Mouse (Mus musculus): ENCODE measurements around the gene Pcyt1a.

Pcyt1a gene

GRCm38 (mm10) chr16:32510399-32511337 lies 79.9 kb downstream of the Pcyt1a start:
- peak; percentile 64 for DNase-seq (ENCODE audit: low read depth)

- DNase-seq (ENCODE audit: low read depth) = no peak
These were observed 80.6 kb downstream of the Pcyt1a start for GRCm38 (mm10) chr16:32511338-32511734.

GRCm38 (mm10) chr16:32511827-32512490 lies 81.2 kb downstream of the Pcyt1a start:
- DNase-seq (ENCODE audit: low read depth) = no peak

- DNase-seq (ENCODE audit: low read depth) = no peak
These were observed 82.2 kb downstream of the Pcyt1a start for GRCm38 (mm10) chr16:32512921-32513320.

GRCm38 (mm10) chr16:32513401-32513800 lies 82.7 kb downstream of the Pcyt1a start:
- no peak for DNase-seq (ENCODE audit: low read depth)

- no peak for DNase-seq (ENCODE audit: low read depth)
These were observed 83.2 kb downstream of the Pcyt1a start for GRCm38 (mm10) chr16:32513948-32514347.

GRCm38 (mm10) chr16:32516006-32516962 lies 85.6 kb downstream of the Pcyt1a start:
- peak; percentile 58 for DNase-seq (ENCODE audit: low read depth)

GRCm38 (mm10) chr16:32517785-32518481 lies 87.2 kb downstream of the Pcyt1a start:
- DNase-seq (ENCODE audit: low read depth) = no peak

GRCm38 (mm10) chr16:32519656-32520371 lies 89.1 kb downstream of the Pcyt1a start:
- DNase-seq (ENCODE audit: low read depth) = no peak

- DNase-seq (ENCODE audit: low read depth) = no peak
These were observed 89.6 kb downstream of the Pcyt1a start for GRCm38 (mm10) chr16:32520372-32520748.

GRCm38 (mm10) chr16:32522578-32523194 lies 92.0 kb downstream of the Pcyt1a start:
- DNase-seq (ENCODE audit: low read depth) = no peak

- DNase-seq (ENCODE audit: low read depth) = no peak
These were observed 92.9 kb downstream of the Pcyt1a start for GRCm38 (mm10) chr16:32523462-32524243.

- no peak for DNase-seq (ENCODE audit: low read depth)
These were observed 93.5 kb downstream of the Pcyt1a start for GRCm38 (mm10) chr16:32524244-32524615.
